Mouse (Mus musculus): ENCODE measurements around the gene Trappc10.

DNA sequence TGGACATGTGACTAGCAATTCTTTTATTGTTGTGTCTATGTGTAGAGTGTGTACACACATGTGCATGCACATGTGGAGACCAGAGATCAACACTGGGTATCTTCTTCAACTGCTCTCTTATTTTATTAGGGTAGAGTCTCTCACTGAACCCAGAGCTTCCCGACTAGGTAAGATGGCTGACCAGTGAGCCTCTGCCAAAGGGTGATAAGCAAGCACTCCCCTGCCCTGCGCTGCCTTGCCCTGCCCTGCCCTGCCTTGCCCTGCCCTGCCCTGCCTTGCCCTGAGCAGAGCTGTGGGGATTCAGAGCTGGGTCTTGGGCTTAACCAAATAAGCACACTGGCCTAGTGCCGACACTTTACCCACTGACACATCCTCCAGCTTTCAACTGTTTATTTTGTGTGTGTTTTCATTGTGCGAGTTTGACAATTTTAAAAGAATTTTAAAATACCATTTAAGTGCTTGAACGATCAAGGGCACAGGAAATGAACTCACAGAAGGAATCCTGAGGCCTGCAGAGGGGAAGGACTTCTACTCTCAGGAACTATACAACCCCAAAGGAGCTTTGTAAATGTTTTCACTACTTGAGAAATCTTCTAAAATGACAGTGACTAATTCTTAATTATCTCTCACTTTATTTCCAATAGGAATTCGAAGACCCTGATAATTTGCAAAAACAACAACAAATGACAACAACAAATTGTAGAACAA is 27.9 kb downstream of the Trappc10 start:
- no peak for TF ChIP-seq CTCF (IDR thresholded peaks at IDR 0.05; ENCODE audit: extremely low read depth, insufficient read depth, insufficient read length, insufficient replicate concordance)
- no peak for TF ChIP-seq POLR2A (IDR thresholded peaks at IDR 0.05; ENCODE audit: low read depth, low read length)

Data from spleen, adult 2 months (tissue).